In genomic region chr5:111812581-111812980, GRCm38 (mm10) we compare ENCODE assay signal across 13 mouse cellular contexts.
A peak's percentile ranks its signal among the peaks of the same experiment; 100 is the strongest.
DNase-seq lines count a peak whose midpoint lies in the region; ATAC-seq and TF ChIP-seq lines count a peak whose summit lies in the region.
"Had no signal": no experiment of that assay in that cellular context is flagged by ENCODE, and none has a peak within 500 bp of the region (broad histone marks: within the 10 kb centered on the region; RNA-seq: fewer than 3 reads in every experiment).

No protein-coding gene starts in this region.

- no peak overlapping the region for H3K4me2 ChIP-seq in midbrain, embryonic 11.5 days
- H3K4me2 ChIP-seq in hindbrain, embryonic 14.5 days (replicated peaks), result no peak overlapping the region
- no peak overlapping the region for H3K4me2 ChIP-seq in midbrain, postnatal 0 days (ENCODE audit: low read depth, low read length, poor library complexity, severe bottlenecking)
- H3K4me2 ChIP-seq: midbrain, embryonic 12.5 days had no signal

- peaks cover 25% of the 10 kb centered on the region for H3K4me1 ChIP-seq in midbrain, embryonic 10.5 days
- no peaks in the 10 kb centered on the region for H3K4me1 ChIP-seq in midbrain, embryonic 11.5 days (ENCODE audit: control insufficient read depth, insufficient read depth, low read length)
- 0 out of 2 replicates have a peak, but pooled peaks cover 6% of the 10 kb centered on the region for H3K4me1 ChIP-seq in hindbrain, embryonic 14.5 days (replicated peaks; ENCODE audit: control insufficient read depth, insufficient read depth, low read length)
- peaks cover 4% of the 10 kb centered on the region; the same call in 1 of the 2 replicates for H3K4me1 ChIP-seq in midbrain, postnatal 0 days (ENCODE audit: insufficient read depth, low read length)

- 0 out of 2 replicates have a peak overlapping the region, but pooled peaks have one; percentile 1 for H3K27ac ChIP-seq in midbrain, embryonic 10.5 days (replicated peaks)
- no peak overlapping the region for H3K27ac ChIP-seq in midbrain, embryonic 11.5 days (ENCODE audit: low read depth, low read length)
- H3K27ac ChIP-seq in hindbrain, embryonic 14.5 days, result no peak overlapping the region
- 0 out of 2 replicates have a peak overlapping the region, but pooled peaks have one; percentile 14 for H3K27ac ChIP-seq in midbrain, postnatal 0 days (ENCODE audit: low read depth, low read length)
- H3K27ac ChIP-seq: midbrain, embryonic 12.5 days had no signal

- no peak for TF ChIP-seq CTCF in midbrain, postnatal 0 days (IDR thresholded peaks at IDR 0.05)

- no peak overlapping the region for H3K4me3 ChIP-seq in midbrain, embryonic 10.5 days
- H3K4me3 ChIP-seq in midbrain, embryonic 11.5 days (ENCODE audit: low read depth, low read length), result no peak overlapping the region
- H3K4me3 ChIP-seq in hindbrain, embryonic 14.5 days (replicated peaks; ENCODE audit: low read length), result no peak overlapping the region
- no peak overlapping the region for H3K4me3 ChIP-seq in midbrain, postnatal 0 days (ENCODE audit: low read depth, low read length)
- H3K4me3 ChIP-seq: midbrain, embryonic 12.5 days had no signal

- DNase-seq in heart, adult 11 months, result peak; percentile 97
- no peak for DNase-seq in heart, adult 8-10 months (ENCODE audit: low spot score)
- no peak for DNase-seq in midbrain, embryonic 10.5 days (ENCODE audit: low spot score)
- no peak for DNase-seq in midbrain, embryonic 11.5 days (ENCODE audit: low spot score, missing footprints)
- DNase-seq in hindbrain, embryonic 14.5 days (ENCODE audit: low spot score), result peak; percentile 44
- DNase-seq in midbrain, postnatal 0 days (ENCODE audit: low spot score), result peak; percentile 36
- no peak for DNase-seq in ovary, postnatal 10 days (ENCODE audit: low spot score)
- DNase-seq in cerebellum, postnatal 10 days, result no peak
- DNase-seq: adrenal gland, adult 2 months; cerebellum, adult 11 months; embryo, embryonic 11 days; kidney, postnatal 25 days had no signal

- H3K36me3 ChIP-seq in midbrain, embryonic 10.5 days, result no peaks in the 10 kb centered on the region
- no peaks in the 10 kb centered on the region for H3K36me3 ChIP-seq in midbrain, embryonic 11.5 days (ENCODE audit: control insufficient read depth, insufficient read depth, low read length)
- no peaks in the 10 kb centered on the region for H3K36me3 ChIP-seq in hindbrain, embryonic 14.5 days (replicated peaks; ENCODE audit: control insufficient read depth, insufficient read depth)
- no peaks in the 10 kb centered on the region for H3K36me3 ChIP-seq in midbrain, postnatal 0 days (ENCODE audit: insufficient read depth, low read length)
- H3K36me3 ChIP-seq: midbrain, embryonic 12.5 days had no signal

- peaks cover 14% of the 10 kb centered on the region for H3K27me3 ChIP-seq in midbrain, embryonic 10.5 days (ENCODE audit: low read depth, poor library complexity, severe bottlenecking)
- no peaks in the 10 kb centered on the region for H3K27me3 ChIP-seq in midbrain, embryonic 11.5 days (ENCODE audit: control insufficient read depth, insufficient read depth, low read length)
- no peaks in the 10 kb centered on the region for H3K27me3 ChIP-seq in hindbrain, embryonic 14.5 days (ENCODE audit: control insufficient read depth, insufficient read depth, low read length)
- H3K27me3 ChIP-seq in midbrain, postnatal 0 days (ENCODE audit: insufficient read depth, low read length), result no peaks in the 10 kb centered on the region

- WGBS in midbrain, embryonic 10.5 days, result 53% methylated on average over 7 of the region's 7 CpGs
- WGBS in midbrain, embryonic 11.5 days, result 53% methylated on average over 7 of the region's 7 CpGs
- WGBS in hindbrain, embryonic 14.5 days, result 31% methylated on average over 7 of the region's 7 CpGs
- WGBS in midbrain, postnatal 0 days, result 22% methylated on average over 7 of the region's 7 CpGs

- ATAC-seq in midbrain, embryonic 11.5 days (ENCODE audit: low FRiP score), result no peak
- ATAC-seq in hindbrain, embryonic 14.5 days (ENCODE audit: low FRiP score), result peak; percentile 53; the same call in 1 of the 2 replicates
- ATAC-seq in midbrain, postnatal 0 days (ENCODE audit: low FRiP score), result 0 out of 2 replicates have a peak, but pooled peaks have one; percentile 23

- H3K9ac ChIP-seq in midbrain, embryonic 11.5 days (ENCODE audit: low read length), result no peak overlapping the region
- H3K9ac ChIP-seq in hindbrain, embryonic 14.5 days, result no peak overlapping the region
- no peak overlapping the region for H3K9ac ChIP-seq in midbrain, postnatal 0 days (replicated peaks; ENCODE audit: low read length, poor library complexity, severe bottlenecking)
- H3K9ac ChIP-seq: midbrain, embryonic 12.5 days had no signal

- no peaks in the 10 kb centered on the region for H3K9me3 ChIP-seq in midbrain, embryonic 10.5 days (replicated peaks)
- H3K9me3 ChIP-seq in midbrain, embryonic 11.5 days (ENCODE audit: control insufficient read depth, low read length), result no peaks in the 10 kb centered on the region
- H3K9me3 ChIP-seq in hindbrain, embryonic 14.5 days (ENCODE audit: control insufficient read depth, low read length), result no peaks in the 10 kb centered on the region
- H3K9me3 ChIP-seq in midbrain, postnatal 0 days (ENCODE audit: low read length), result no peaks in the 10 kb centered on the region
- H3K9me3 ChIP-seq: midbrain, embryonic 12.5 days had no signal

Comparison
In these comparisons a context has a peak if more than half of its experiments do, and no peak if none do; other contexts are left out.
1. DNase-seq: peak in heart, adult 11 months (single experiment), hindbrain, embryonic 14.5 days (single experiment) and midbrain, postnatal 0 days (single experiment); none in heart, adult 8-10 months (single experiment), midbrain, embryonic 10.5 days (single experiment), midbrain, embryonic 11.5 days (single experiment), ovary, postnatal 10 days (single experiment) and cerebellum, postnatal 10 days (0 of 2).
2. H3K27ac ChIP-seq: peak in midbrain, embryonic 10.5 days (single experiment) and midbrain, postnatal 0 days (single experiment); none in midbrain, embryonic 11.5 days (single experiment) and hindbrain, embryonic 14.5 days (single experiment).